Mouse (Mus musculus): ENCODE results near the gene Eln. TPM values are rescaled to one million over a fixed set of nuclear protein-coding genes. Genes with fewer than 3 reads are reported as not detected.

Eln gene
- total and polyA plus RNA-seq, 3 experiments, result not detected

DNA sequence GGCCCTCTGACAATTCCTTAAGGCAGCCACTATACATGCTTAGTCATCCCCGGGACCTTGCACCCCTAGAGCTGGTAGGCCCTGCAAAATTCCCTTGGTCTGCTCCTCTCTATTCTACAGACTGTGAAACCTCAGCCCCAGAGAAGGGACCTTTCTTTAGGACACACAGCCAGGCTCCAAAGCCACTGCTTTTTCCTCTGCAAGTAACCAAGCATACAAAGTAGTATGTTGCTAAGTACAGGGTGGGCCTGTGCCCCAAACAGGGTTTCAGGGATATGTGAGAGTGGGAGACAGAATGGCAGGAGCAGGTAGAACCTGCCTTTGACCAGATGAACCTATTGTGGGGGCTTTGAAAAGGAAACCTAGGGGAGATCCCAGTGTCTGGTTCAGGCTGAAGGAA is 59.9 kb downstream of the Eln start:
- Histone ChIP-seq H3K27me3 (replicated peaks) (no peaks in the 10 kb centered on the region), H3K4me1 (ENCODE audit: control insufficient read depth in 1 of 2, insufficient read depth in 2 of 2) (peaks cover 3 to 20% of the 10 kb centered on the region in 2 experiments; a peak in 2 of 4 replicates), H3K4me3 (replicated peaks in 1 of 3; ENCODE audit: low read depth in 2 of 3, low read length in 2 of 3, poor library complexity in 1 of 3) (no peak overlapping the region), H3K79me2 (replicated peaks; ENCODE audit: control insufficient read depth, extremely low read depth, insufficient read depth, poor library complexity, severe bottlenecking) (no peaks in the 10 kb centered on the region), H3K36me3 (replicated peaks in 1 of 2; ENCODE audit: control insufficient read depth in 1 of 2, insufficient read depth in 1 of 2, low read length in 1 of 2) (peaks cover 0 to 31% of the 10 kb centered on the region in 2 experiments), H3K9ac (ENCODE audit: insufficient read depth, low read depth) (no peak overlapping the region), H3K27ac (ENCODE audit: insufficient read depth, low read depth) (no peak overlapping the region), H3K9me3 (replicated peaks; ENCODE audit: low read length) (no peaks in the 10 kb centered on the region), H3K4me2 (ENCODE audit: insufficient read depth, low read depth, poor library complexity, severe bottlenecking) (no peak overlapping the region)
- dilution Hi-C loops (cut with MboI; ENCODE audit: extremely low pct_ligation_motif_present, extremely low pct_unique_long_range_greater_than_20kb, low sequenced_read_pairs) (no loop called here), in situ Hi-C loops (cut with MboI; ENCODE audit: low pct_ligation_motif_present, low pct_unique_long_range_greater_than_20kb, low sequenced_read_pairs) (loop anchor here (5.0 kb wide), 1 partner anchor 40 kb away; no protein-coding TSS in a partner anchor)
- no peak for DNase-seq (ENCODE audit: extremely low read depth)
- TF ChIP-seq MAFK (IDR thresholded peaks at IDR 0.05; ENCODE audit: insufficient replicate concordance, low read length) (no peak), JUND (conservative IDR thresholded peaks at IDR 0.05; ENCODE audit: low read depth, low read length) (no peak), POLR2AphosphoS2 (IDR thresholded peaks at IDR 0.05; ENCODE audit: low read depth, low read length) (no peak), TCF12 (IDR thresholded peaks at IDR 0.05; ENCODE audit: low read depth, low read length) (no peak)

DNA sequence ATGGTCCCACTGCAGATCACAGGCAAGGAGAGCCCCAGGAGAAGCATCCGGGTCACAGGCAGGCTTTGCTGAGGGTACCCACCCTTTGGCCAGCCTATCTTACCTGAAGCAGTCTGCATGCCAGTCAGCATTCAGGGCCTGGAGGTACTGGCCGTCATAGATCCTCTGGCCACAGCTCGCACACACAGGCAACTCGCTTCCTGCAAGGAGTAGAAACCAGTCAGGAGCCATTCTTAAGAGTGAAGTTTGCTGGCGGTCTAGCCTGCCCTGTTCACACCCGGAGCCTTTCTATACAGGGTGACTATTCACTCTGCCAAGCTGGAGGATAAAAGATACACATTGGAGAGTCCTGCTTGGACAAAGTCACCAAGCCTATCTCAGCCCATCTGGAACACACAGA is 60.6 kb downstream of the Eln start:
- no peak overlapping the region for H3K27ac ChIP-seq (ENCODE audit: insufficient read depth, low read depth)
- no peaks in the 10 kb centered on the region for H3K9me3 ChIP-seq (replicated peaks; ENCODE audit: low read length)
- H3K4me1 ChIP-seq (ENCODE audit: control insufficient read depth in 1 of 2, insufficient read depth in 2 of 2), result peaks cover 3 to 20% of the 10 kb centered on the region in 2 experiments; a peak in 2 of 4 replicates
- H3K4me2 ChIP-seq (ENCODE audit: insufficient read depth, low read depth, poor library complexity, severe bottlenecking), result no peak overlapping the region
- TF ChIP-seq POLR2AphosphoS2 (IDR thresholded peaks at IDR 0.05; ENCODE audit: low read depth, low read length), result no peak
- TF ChIP-seq NELFE (IDR thresholded peaks at IDR 0.05; ENCODE audit: low read depth, low read length), result no peak
- dilution Hi-C loops (cut with MboI; ENCODE audit: extremely low pct_ligation_motif_present, extremely low pct_unique_long_range_greater_than_20kb, low sequenced_read_pairs), result no loop called here
- DNase-seq (ENCODE audit: extremely low read depth), result no peak
- H3K36me3 ChIP-seq (replicated peaks in 1 of 2; ENCODE audit: control insufficient read depth in 1 of 2, insufficient read depth in 1 of 2, low read length in 1 of 2), result peaks cover 0 to 32% of the 10 kb centered on the region in 2 experiments
- no peaks in the 10 kb centered on the region for H3K79me2 ChIP-seq (replicated peaks; ENCODE audit: control insufficient read depth, extremely low read depth, insufficient read depth, poor library complexity, severe bottlenecking)
- no peaks in the 10 kb centered on the region for H3K27me3 ChIP-seq (replicated peaks)
- no peak overlapping the region for H3K9ac ChIP-seq (ENCODE audit: insufficient read depth, low read depth)
- in situ Hi-C loops (cut with MboI; ENCODE audit: low pct_ligation_motif_present, low pct_unique_long_range_greater_than_20kb, low sequenced_read_pairs), result loop anchor here (5.0 kb wide), 1 partner anchor 39 kb away; no protein-coding TSS in a partner anchor
- H3K4me3 ChIP-seq (replicated peaks in 1 of 3; ENCODE audit: low read depth in 2 of 3, low read length in 2 of 3, poor library complexity in 1 of 3), result no peak overlapping the region

DNA sequence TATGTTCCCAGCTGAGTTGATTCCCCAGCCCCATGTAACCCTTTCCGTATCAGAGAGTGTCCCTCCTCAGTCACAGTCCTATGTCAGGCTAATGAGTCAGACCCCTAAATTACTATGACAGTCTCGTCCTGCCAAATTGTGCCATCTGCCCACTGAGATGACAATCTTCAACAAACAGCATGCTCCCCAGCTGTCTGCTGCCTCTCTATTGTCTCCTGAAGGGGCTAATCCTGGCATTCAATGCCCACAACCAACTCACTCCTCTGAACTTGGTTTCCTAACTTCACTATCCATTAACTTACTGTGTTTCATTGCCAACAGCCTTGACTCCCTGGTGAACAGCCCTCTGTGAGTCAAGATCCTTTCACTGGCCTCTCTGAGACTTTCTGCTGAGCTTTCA is 62.7 kb downstream of the Eln start:
- H3K36me3 ChIP-seq (replicated peaks in 1 of 2; ENCODE audit: control insufficient read depth in 1 of 2, insufficient read depth in 1 of 2, low read length in 1 of 2), result peaks cover 0 to 45% of the 10 kb centered on the region in 2 experiments
- H3K79me2 ChIP-seq (replicated peaks; ENCODE audit: control insufficient read depth, extremely low read depth, insufficient read depth, poor library complexity, severe bottlenecking), result no peaks in the 10 kb centered on the region
- DNase-seq (ENCODE audit: extremely low read depth), result no peak
- H3K4me3 ChIP-seq (replicated peaks in 1 of 3; ENCODE audit: low read depth in 2 of 3, low read length in 2 of 3, poor library complexity in 1 of 3), result no peak overlapping the region
- no peak for TF ChIP-seq MAFK (IDR thresholded peaks at IDR 0.05; ENCODE audit: insufficient replicate concordance, low read length)
- no peak for TF ChIP-seq ETS1 (conservative IDR thresholded peaks at IDR 0.05; ENCODE audit: low read depth, low read length)
- TF ChIP-seq PAX5 (IDR thresholded peaks at IDR 0.05; ENCODE audit: low read length), result no peak
- no peak for TF ChIP-seq ELF1 (IDR thresholded peaks at IDR 0.05; ENCODE audit: low read depth, low read length)
- no peak for TF ChIP-seq IRF4 (IDR thresholded peaks at IDR 0.05; ENCODE audit: low read depth, low read length)
- TF ChIP-seq EP300 (IDR thresholded peaks at IDR 0.05; ENCODE audit: low read length), result no peak
- TF ChIP-seq GABPA (IDR thresholded peaks at IDR 0.05; ENCODE audit: insufficient replicate concordance, low read depth, low read length), result no peak
- no peak for TF ChIP-seq JUND (conservative IDR thresholded peaks at IDR 0.05; ENCODE audit: low read depth, low read length)
- TF ChIP-seq RAD21 (IDR thresholded peaks at IDR 0.05; ENCODE audit: low read depth, low read length), result no peak
- no peak for TF ChIP-seq USF2 (conservative IDR thresholded peaks at IDR 0.05; ENCODE audit: low read depth, low read length)
- no peak for TF ChIP-seq BHLHE40 (IDR thresholded peaks at IDR 0.05; ENCODE audit: low read depth, low read length)
- TF ChIP-seq NRF1 (IDR thresholded peaks at IDR 0.05; ENCODE audit: low read depth, low read length), result no peak
- TF ChIP-seq MXI1 (IDR thresholded peaks at IDR 0.05; ENCODE audit: low read depth, low read length), result no peak
- TF ChIP-seq RCOR1 (conservative IDR thresholded peaks at IDR 0.05; ENCODE audit: low read depth, low read length), result no peak
- TF ChIP-seq CHD2 (IDR thresholded peaks at IDR 0.05; ENCODE audit: low read length), result no peak
- TF ChIP-seq ZC3H11A (IDR thresholded peaks at IDR 0.05; ENCODE audit: low read depth, low read length), result no peak
- TF ChIP-seq MEF2A (IDR thresholded peaks at IDR 0.05; ENCODE audit: borderline replicate concordance, low read depth, low read length), result no peak
- no peak for TF ChIP-seq ZMIZ1 (IDR thresholded peaks at IDR 0.05; ENCODE audit: low read depth, low read length)
- no peak for TF ChIP-seq KAT2A (IDR thresholded peaks at IDR 0.05; ENCODE audit: insufficient replicate concordance, low read length)
- in situ Hi-C loops (cut with MboI; ENCODE audit: low pct_ligation_motif_present, low pct_unique_long_range_greater_than_20kb, low sequenced_read_pairs) (no loop called here), dilution Hi-C loops (cut with MboI; ENCODE audit: extremely low pct_ligation_motif_present, extremely low pct_unique_long_range_greater_than_20kb, low sequenced_read_pairs) (no loop called here)
- no peak overlapping the region for H3K27ac ChIP-seq (ENCODE audit: insufficient read depth, low read depth)
- no peak overlapping the region for H3K9ac ChIP-seq (ENCODE audit: insufficient read depth, low read depth)
- no peak overlapping the region for H3K4me2 ChIP-seq (ENCODE audit: insufficient read depth, low read depth, poor library complexity, severe bottlenecking)
- no peaks in the 10 kb centered on the region for H3K27me3 ChIP-seq (replicated peaks)
- H3K9me3 ChIP-seq (replicated peaks; ENCODE audit: low read length), result no peaks in the 10 kb centered on the region
- peaks cover 3 to 20% of the 10 kb centered on the region in 2 experiments; a peak in 2 of 4 replicates for H3K4me1 ChIP-seq (ENCODE audit: control insufficient read depth in 1 of 2, insufficient read depth in 2 of 2)

Data from CH12.LX (cell line).